Mouse (Mus musculus) urinary bladder, postnatal 10 days (tissue): ENCODE results near the gene Qrich2.
"Not testable (repeated sequence)": the region's sequence is repeated elsewhere in the genome, so short reads cannot be mapped to it uniquely, and the experiment has no call there.

Experiments
- DNase-seq: peaks from one replicate; pipeline ENCODE4 v3.0.0; 2022; ENCODE audit warnings: low spot score

Gene Qrich2

DNA sequence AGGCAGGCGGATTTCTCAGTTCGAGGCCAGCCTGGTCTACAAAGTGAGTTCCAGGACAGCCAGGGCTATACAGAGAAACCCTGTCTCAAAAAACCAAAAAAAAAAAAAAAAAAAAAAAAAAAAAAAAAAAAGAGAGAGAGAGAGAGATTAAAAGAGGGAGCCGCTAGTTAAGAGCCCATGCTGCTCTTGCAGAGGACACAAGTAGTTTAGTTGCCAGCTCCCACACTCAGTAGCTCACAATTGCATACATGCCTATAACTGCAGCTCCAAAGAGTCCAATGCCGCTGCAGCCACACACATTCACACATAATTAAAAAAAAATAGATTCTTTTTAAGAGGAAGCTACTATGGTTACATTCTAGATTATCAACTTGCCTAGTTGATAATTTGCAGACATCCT is 55.6 kb downstream of the Qrich2 start:
- not testable (repeated sequence) for DNase-seq

DNA sequence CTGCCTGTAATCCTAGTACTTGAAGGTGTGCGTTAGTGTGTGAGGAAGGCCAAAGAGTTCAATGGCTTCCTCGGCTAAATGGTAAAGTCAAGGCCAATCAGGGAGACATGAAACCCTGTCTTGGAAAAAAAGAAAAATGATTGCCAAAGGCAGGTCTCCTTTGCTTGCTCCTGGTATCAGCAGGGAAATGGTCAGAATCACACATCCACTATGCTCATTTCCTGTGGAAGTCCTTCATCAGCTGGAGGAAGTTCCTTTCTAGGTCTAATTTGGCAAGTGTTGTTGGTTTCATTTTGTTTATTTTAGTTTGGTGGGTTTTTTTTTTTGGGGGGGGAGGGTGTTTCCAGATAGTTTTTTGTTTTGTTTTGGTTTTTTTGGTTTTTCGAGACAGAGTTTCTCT is 57.0 kb downstream of the Qrich2 start:
- no peak for DNase-seq

DNA sequence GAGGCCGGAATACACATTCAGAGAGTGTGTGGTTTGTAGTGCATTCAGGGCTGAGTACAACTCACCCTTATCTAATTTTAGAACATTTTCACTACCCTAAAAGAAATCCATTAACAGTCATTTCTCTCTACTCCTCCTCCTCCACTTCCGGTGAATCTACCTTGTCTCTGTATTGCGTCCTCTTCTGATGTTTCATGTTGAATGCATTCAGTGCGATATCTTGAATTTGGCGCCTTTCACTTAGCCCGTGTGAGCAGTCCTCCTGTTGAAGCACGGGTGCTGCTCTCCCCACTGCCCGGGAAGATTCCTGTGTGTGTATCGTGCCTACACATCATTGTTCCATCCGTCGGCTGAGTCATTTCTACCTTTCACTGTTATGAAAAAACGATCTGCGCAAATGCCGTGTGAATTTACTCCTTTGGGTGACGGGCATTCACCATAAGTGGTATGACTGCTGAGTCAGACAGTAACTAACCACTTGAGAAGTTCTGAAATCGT is 59.8 kb downstream of the Qrich2 start:
- DNase-seq = no peak

DNA sequence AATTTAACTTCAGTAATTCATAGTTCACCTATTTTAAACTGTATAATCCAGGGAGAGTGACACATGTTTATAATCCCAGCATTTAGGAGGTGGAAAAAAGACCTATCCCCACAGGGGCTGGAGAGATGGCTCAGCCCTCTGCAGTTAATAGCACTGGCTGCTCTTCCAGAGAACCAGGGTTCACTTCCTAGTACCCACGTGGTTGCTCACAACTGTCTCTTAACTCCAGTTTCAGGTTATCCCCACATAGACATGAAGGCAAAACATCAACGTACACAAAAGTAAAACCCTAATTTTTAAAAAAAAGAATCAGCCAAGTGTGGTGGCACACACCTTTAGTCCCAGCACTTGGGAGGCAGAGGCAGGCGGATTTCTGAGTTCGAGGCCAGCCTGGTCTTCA is 60.4 kb downstream of the Qrich2 start:
- no peak for DNase-seq

DNA sequence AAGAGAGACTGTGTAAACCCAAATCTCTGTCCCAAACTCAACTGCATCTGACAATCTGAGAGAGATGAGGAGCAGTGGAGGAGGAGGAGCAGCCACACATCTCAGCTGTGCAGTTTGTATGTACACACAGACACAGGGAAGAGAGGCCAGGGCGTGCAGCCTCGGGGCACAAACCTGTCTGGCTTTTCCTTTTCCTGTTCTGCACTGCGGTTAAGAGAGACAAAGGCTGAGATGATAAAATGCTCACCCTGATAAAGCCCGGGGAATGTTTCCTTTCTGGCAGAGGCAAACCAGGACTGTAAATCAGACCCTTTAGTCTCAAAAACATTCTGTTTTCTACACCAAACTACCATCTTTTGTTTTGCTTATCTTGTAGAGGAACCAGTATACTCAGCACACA is 65.5 kb downstream of the Qrich2 start:
- DNase-seq = no peak

DNA sequence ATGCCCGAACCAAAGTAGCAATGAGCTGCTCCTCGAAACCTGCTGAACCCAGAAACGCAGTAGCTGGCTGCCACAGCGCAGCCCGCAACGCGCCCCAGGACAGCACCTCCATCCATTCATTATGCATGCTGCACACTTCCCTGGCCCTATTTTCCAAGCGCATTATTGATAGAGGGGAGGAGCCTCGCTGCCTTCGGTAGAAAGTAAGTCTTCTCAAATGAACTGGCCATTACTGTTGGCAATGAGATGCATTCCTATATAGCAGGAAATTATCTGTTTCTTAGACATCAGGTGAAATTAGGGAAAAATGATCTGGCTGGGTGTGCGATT is 67.7 kb downstream of the Qrich2 start:
- no peak for DNase-seq

DNA sequence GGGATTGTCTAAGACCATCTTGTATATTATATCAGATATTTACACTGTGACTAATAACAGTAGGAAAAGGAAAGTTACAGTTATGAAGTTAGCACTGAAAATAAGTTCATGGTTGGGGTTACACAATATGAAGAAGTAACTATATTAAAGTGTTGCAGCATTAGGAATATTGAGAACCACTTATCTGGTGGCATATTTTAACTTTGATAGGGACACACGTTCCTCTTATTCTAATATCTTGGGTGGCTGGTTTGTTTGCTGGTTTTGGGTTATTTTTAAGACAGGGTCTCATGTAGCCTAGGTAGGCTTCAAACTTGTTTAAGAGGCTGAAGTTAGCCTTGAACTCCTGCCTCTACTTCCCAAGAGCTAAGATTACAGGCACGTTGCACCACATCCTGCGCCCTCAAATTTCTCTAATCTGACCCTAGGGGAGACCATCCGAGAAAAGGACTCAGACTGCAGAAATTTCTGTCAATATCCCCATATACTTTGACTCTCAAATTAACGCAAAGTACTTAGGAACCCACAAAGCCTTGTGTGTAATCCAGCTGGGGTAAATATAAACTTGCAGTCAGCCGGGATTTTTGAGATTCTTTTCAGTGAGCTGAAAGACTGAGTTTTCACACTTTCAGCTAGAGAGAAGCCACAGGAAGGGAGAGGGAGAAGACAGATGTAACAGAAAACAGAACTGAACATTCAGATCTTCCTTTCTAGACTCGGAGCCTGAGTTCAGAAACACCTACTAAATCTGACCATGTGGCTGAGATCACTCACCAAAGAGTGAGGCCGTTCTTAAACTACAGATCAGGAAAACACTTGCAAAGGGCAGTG is 68.3 kb downstream of the Qrich2 start:
- no peak for DNase-seq

DNA sequence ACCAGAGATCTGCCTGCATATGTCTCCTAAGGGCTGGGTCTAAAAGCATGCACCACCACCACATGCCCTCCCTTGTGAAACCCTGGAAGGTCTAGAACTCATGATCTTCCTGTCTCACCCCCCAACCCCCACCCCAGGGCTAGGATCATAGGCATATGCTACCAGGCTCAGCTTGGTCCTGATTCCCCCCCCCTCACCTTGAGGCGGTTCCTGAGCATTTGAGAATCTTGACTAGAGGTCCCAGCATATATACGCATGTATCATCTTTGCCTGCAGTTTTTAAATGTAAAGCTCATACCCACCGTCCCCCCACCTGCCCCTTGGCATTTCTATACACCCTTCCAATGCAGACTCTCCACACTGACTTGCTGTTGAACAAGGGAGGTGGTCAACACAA is 69.1 kb downstream of the Qrich2 start:
- no peak for DNase-seq

DNA sequence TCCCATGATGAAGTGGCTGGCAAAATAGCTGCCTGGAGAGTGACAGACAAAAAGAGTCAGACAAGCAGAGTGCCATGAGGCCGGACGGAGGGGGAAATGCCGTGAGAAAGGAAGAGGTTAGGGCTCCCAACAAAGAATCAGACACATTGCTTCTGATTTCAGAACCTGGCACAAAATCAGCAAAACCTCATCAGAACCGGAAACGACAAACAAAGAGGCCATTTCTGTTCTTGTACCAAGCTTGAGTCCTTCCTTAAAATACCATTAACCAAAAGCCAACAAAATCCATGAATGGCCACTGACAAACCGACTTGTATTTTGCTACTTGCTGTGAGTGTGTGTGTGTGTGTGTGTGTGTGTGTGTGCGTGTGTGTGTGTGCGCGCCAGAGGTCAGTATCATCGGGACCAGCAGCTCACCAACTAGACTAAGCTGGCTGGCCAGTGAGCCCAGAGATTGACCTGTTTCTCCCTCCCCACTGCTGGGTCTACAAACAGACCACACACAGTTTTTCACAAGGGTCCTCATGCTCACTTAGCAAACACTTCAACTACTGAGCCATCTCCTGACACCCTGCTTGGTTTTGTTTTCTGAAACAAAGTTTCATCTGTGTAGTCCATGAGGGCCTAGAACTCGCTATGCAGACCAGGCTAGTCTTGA is 69.6 kb downstream of the Qrich2 start:
- DNase-seq = no peak

DNA sequence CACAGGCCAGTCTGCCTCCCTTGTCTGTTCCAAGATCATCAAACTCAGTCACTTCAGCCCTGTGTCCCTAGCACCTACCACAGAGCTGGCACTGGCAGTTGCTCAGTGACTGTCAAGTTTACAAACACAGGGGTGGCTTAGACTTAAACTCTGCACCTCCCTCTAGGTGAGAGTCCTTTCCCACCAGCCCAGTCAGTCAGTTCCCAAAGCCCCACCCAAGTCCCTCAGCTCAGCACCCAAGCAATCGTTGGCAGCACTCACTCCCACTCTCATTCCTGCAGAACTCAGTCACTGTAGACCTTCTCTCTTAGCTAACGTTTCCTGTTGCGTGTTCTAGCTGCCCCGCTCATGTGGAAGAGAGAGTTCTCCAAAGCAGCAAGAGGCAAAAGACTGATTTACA is 71.3 kb downstream of the Qrich2 start:
- no peak for DNase-seq
